Mouse (Mus musculus) hindbrain, embryonic 15.5 days (tissue): Measurements from ENCODE around the gene Mapk13. TPM values are rescaled to one million over a fixed set of nuclear protein-coding genes. Genes with fewer than 3 reads are reported as not detected.

Experiments used
- ATAC-seq: fragments of 200-750 bp; cut with Nextera tagmentation; 2 replicates; pipeline ENCODE4 v1.8.0; 2017; ENCODE audit warnings: low read depth, moderate number of reproducible peaks, moderate TSS enrichment; ENCODE audit not compliant: low FRiP score
- H3K27ac ChIP-seq: fragments of 300-500 bp; sonication (generic); replicated peaks from 2 replicates; pipeline ENCODE4 v1.5.1; 2015; ENCODE audit warnings: mild to moderate bottlenecking, inconsistent platforms
- H3K27me3 ChIP-seq: fragments of 300-500 bp; sonication (generic); 2 replicates; pipeline ENCODE4 v1.6.1; 2015; ENCODE audit warnings: control low read depth, inconsistent platforms
- H3K36me3 ChIP-seq: fragments of 300-500 bp; sonication (generic); 2 replicates; pipeline ENCODE4 v1.6.1; 2015; ENCODE audit warnings: control low read depth, inconsistent platforms
- H3K4me1 ChIP-seq: fragments of 300-500 bp; sonication (generic); replicated peaks from 2 replicates; pipeline ENCODE4 v1.6.1; 2015; ENCODE audit warnings: control low read depth, inconsistent platforms
- H3K4me2 ChIP-seq: fragments of 300-500 bp; sonication (generic); 2 replicates; pipeline ENCODE4 v1.6.1; 2015; ENCODE audit warnings: moderate library complexity, mild to moderate bottlenecking, inconsistent platforms
- H3K4me3 ChIP-seq: fragments of 300-500 bp; sonication (generic); 2 replicates; pipeline ENCODE4 v1.5.1; 2015; ENCODE audit warnings: mild to moderate bottlenecking, inconsistent platforms
- H3K9ac ChIP-seq: fragments of 300-500 bp; sonication (generic); 2 replicates; pipeline ENCODE4 v1.6.1; 2015; ENCODE audit warnings: inconsistent platforms
- H3K9me3 ChIP-seq: fragments of 300-500 bp; sonication (generic); 2 replicates; pipeline ENCODE4 v1.6.1; 2016; ENCODE audit warnings: control low read depth, inconsistent platforms
- WGBS: fragments of 180-500 bp; shearing (Covaris S2); methylation state at CpG from one replicate; pipeline ENCODE4 v1.1.7; 2015; 5-methylcytosine and 5-hydroxymethylcytosine counted together
- polyA plus RNA-seq: library from polyadenylated mRNA; unstranded; fragments of >200 nt; fragmentation: Nextera tagmentation; extraction: Ambion mirVana; gene quantifications from 2 replicates; pipeline ENCODE4 v1.2.1, GENCODE M21; 2015

Gene Mapk13
- polyA plus RNA-seq, 1 experiment from 2014 or later, result 0.97 TPM

- Histone ChIP-seq H3K4me2 (no peak overlapping the region), H3K9ac (no peak overlapping the region), H3K27me3 (no peaks in the 10 kb centered on the region), H3K27ac (no peak overlapping the region), H3K4me1 (no peaks in the 10 kb centered on the region), H3K9me3 (no peaks in the 10 kb centered on the region), H3K4me3 (no peak overlapping the region), H3K36me3 (no peaks in the 10 kb centered on the region)
- no peak for ATAC-seq
- WGBS, result 79% methylated on average over 16 of the region's 16 CpGs
Observed at GRCm38 (mm10) chr17:28777231-28778005, 8.3 kb downstream of the Mapk13 start.

- Histone ChIP-seq H3K27me3 (no peaks in the 10 kb centered on the region), H3K9ac (no peak overlapping the region), H3K4me2 (no peak overlapping the region), H3K36me3 (no peaks in the 10 kb centered on the region), H3K9me3 (no peaks in the 10 kb centered on the region), H3K4me3 (no peak overlapping the region), H3K27ac (no peak overlapping the region), H3K4me1 (no peaks in the 10 kb centered on the region)
- ATAC-seq, result no peak
- WGBS, result 94% methylated on average over 3 of the region's 3 CpGs
Observed at GRCm38 (mm10) chr17:28779735-28780134, 10.6 kb downstream of the Mapk13 start.

- Histone ChIP-seq H3K9me3 (no peaks in the 10 kb centered on the region), H3K4me2 (no peak overlapping the region), H3K4me1 (no peaks in the 10 kb centered on the region), H3K27me3 (no peaks in the 10 kb centered on the region), H3K27ac (no peak overlapping the region), H3K36me3 (no peaks in the 10 kb centered on the region), H3K9ac (no peak overlapping the region), H3K4me3 (no peak overlapping the region)
- WGBS, result 76% methylated on average over 3 of the region's 3 CpGs
- no peak for ATAC-seq
Observed at GRCm38 (mm10) chr17:28780836-28781235, 11.7 kb downstream of the Mapk13 start.

- H3K4me3 ChIP-seq, result no peak overlapping the region
- 55% methylated on average over 9 of the region's 9 CpGs for WGBS
- no peaks in the 10 kb centered on the region for H3K4me1 ChIP-seq
- H3K27ac ChIP-seq, result no peak overlapping the region
- H3K9ac ChIP-seq, result no peak overlapping the region
- H3K27me3 ChIP-seq, result no peaks in the 10 kb centered on the region
- ATAC-seq, result no peak
- H3K4me2 ChIP-seq, result no peak overlapping the region
- no peaks in the 10 kb centered on the region for H3K36me3 ChIP-seq
- no peaks in the 10 kb centered on the region for H3K9me3 ChIP-seq
Observed at GRCm38 (mm10) chr17:28781290-28782045, 12.4 kb downstream of the Mapk13 start.

- WGBS, result 84% methylated on average over 3 of the region's 3 CpGs
- no peak overlapping the region for H3K9ac ChIP-seq
- no peaks in the 10 kb centered on the region for H3K36me3 ChIP-seq
- H3K27me3 ChIP-seq, result no peaks in the 10 kb centered on the region
- H3K27ac ChIP-seq, result no peak overlapping the region
- ATAC-seq, result no peak
- H3K4me2 ChIP-seq, result no peak overlapping the region
- H3K4me3 ChIP-seq, result no peak overlapping the region
- H3K9me3 ChIP-seq, result no peaks in the 10 kb centered on the region
- H3K4me1 ChIP-seq, result no peaks in the 10 kb centered on the region
Observed at GRCm38 (mm10) chr17:28785036-28785435, 15.9 kb downstream of the Mapk13 start.

- H3K9ac ChIP-seq, result no peak overlapping the region
- no peaks in the 10 kb centered on the region for H3K36me3 ChIP-seq
- no peak overlapping the region for H3K27ac ChIP-seq
- H3K4me1 ChIP-seq, result no peaks in the 10 kb centered on the region
- H3K4me3 ChIP-seq, result no peak overlapping the region
- H3K4me2 ChIP-seq, result no peak overlapping the region
- no peaks in the 10 kb centered on the region for H3K27me3 ChIP-seq
- H3K9me3 ChIP-seq, result no peaks in the 10 kb centered on the region
- WGBS, result 95% methylated on average over 12 of the region's 12 CpGs
- ATAC-seq, result no peak
Observed at GRCm38 (mm10) chr17:28787507-28787906, 18.4 kb downstream of the Mapk13 start.

- Histone ChIP-seq H3K4me3 (no peak overlapping the region), H3K36me3 (no peaks in the 10 kb centered on the region), H3K9me3 (no peaks in the 10 kb centered on the region), H3K9ac (no peak overlapping the region), H3K27ac (no peak overlapping the region), H3K4me1 (peaks cover 18% of the 10 kb centered on the region), H3K4me2 (no peak overlapping the region), H3K27me3 (no peaks in the 10 kb centered on the region)
- WGBS, result 91% methylated on average over 4 of the region's 4 CpGs
- no peak for ATAC-seq
Observed at GRCm38 (mm10) chr17:28797031-28797430, 27.9 kb downstream of the Mapk13 start.

GRCm38 (mm10) chr17:28799291-28800160, 30.4 kb downstream of the Mapk13 start:
- H3K9ac ChIP-seq, result 0 out of 2 replicates have a peak overlapping the region, but pooled peaks have one; percentile 99
- peak overlapping the region; percentile 100 for H3K27ac ChIP-seq
- H3K4me1 ChIP-seq, result peaks cover 31% of the 10 kb centered on the region
- H3K9me3 ChIP-seq, result no peaks in the 10 kb centered on the region
- no peaks in the 10 kb centered on the region for H3K36me3 ChIP-seq
- H3K4me3 ChIP-seq, result peak overlapping the region; percentile 86
- no peaks in the 10 kb centered on the region for H3K27me3 ChIP-seq
- no peak for ATAC-seq
- peak overlapping the region; percentile 99 for H3K4me2 ChIP-seq
- WGBS, result 9% methylated on average over 14 of the region's 14 CpGs

GRCm38 (mm10) chr17:28800281-28800670, 31.2 kb downstream of the Mapk13 start:
- peak; percentile 46 for ATAC-seq
- no peaks in the 10 kb centered on the region for H3K27me3 ChIP-seq
- H3K27ac ChIP-seq, result peak overlapping the region; percentile 100
- peaks cover 31% of the 10 kb centered on the region for H3K4me1 ChIP-seq
- 0% methylated on average over 14 of the region's 15 CpGs for WGBS
- peak overlapping the region; percentile 99 for H3K9ac ChIP-seq
- H3K36me3 ChIP-seq, result no peaks in the 10 kb centered on the region
- no peaks in the 10 kb centered on the region for H3K9me3 ChIP-seq
- H3K4me3 ChIP-seq, result peak overlapping the region; percentile 86
- H3K4me2 ChIP-seq, result peak overlapping the region; percentile 99

- Histone ChIP-seq H3K9ac (peak within 1 kb of the TSS; percentile 99), H3K36me3 (peaks cover 2% of the 10 kb centered on the region), H3K4me3 (peak within 1 kb of the TSS; percentile 86), H3K27me3 (no peaks in the 10 kb centered on the region), H3K4me2 (peak within 1 kb of the TSS; percentile 99), H3K4me1 (peaks cover 31% of the 10 kb centered on the region), H3K9me3 (no peaks in the 10 kb centered on the region), H3K27ac (peak within 1 kb of the TSS; percentile 100)
- whole genome bisulfite sequencing, result 0% methylated on average over 63 of the region's 99 CpGs
- peak; percentile 72 for ATAC-seq
Observed at GRCm38 (mm10) chr17:28800671-28801412, 31.7 kb downstream of the Mapk13 start, which contains the start of gene Brpf3. Brpf3 (plus strand) TSS chr17:28801090.

GRCm38 (mm10) chr17:28801474-28802005, 32.4 kb downstream of the Mapk13 start:
- ATAC-seq, result peak; percentile 98
- WGBS, result under 1% methylated on average over 32 of the region's 42 CpGs

More at GRCm38 (mm10) chr17:28801474-28802005, 32.4 kb downstream of the Mapk13 start:
- peaks cover 9% of the 10 kb centered on the region for H3K36me3 ChIP-seq
- peak overlapping the region; percentile 100 for H3K27ac ChIP-seq
- no peaks in the 10 kb centered on the region for H3K27me3 ChIP-seq
- H3K4me3 ChIP-seq, result peak overlapping the region; percentile 86
- peak overlapping the region; percentile 99 for H3K9ac ChIP-seq
- H3K4me1 ChIP-seq, result peaks cover 31% of the 10 kb centered on the region
- no peaks in the 10 kb centered on the region for H3K9me3 ChIP-seq
- peak overlapping the region; percentile 99 for H3K4me2 ChIP-seq
